Mouse (Mus musculus): Measurements from ENCODE around the gene Xndc1. TPM values are rescaled to one million over a fixed set of nuclear protein-coding genes. Genes with fewer than 3 reads are reported as not detected.
"Not testable (repeated sequence)": the region's sequence is repeated elsewhere in the genome, so short reads cannot be mapped to it uniquely, and the experiment has no call there.

Xndc1 gene
- polyA plus RNA-seq, 1 experiment from 2014 or later, result 50.7 TPM

DNA sequence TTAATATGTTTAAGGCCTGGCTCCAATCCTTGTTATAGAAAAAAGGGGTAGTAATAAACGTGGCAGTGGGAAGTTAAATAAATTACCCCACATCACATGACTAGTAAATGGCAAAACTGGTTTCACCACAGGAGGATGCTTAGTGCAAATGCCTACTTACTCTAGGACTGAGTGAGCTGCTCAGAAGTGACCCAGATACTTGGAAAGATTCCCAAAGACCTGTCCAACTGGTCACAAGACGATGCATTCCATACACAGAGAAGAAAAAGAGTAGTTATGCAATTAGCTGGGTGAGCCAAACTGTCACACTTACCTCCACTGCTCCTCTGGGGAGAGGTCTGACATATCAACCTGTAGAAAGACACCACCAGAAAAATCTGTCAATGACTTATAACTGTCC, 23.0 kb upstream of the Xndc1 start:
- Histone ChIP-seq H3K36me3 (replicated peaks) (peaks cover 45% of the 10 kb centered on the region), H3K27ac (no peak overlapping the region), H3K4me1 (no peaks in the 10 kb centered on the region), H3K4me3 (replicated peaks) (no peak overlapping the region), H3K9ac (no peak overlapping the region), H3K27me3 (no peaks in the 10 kb centered on the region), H3K9me3 (no peaks in the 10 kb centered on the region), H3K4me2 (no peak overlapping the region)
- 92% methylated on average over 2 of the region's 2 CpGs for WGBS
- no peak for ATAC-seq (ENCODE audit: low FRiP score)

DNA sequence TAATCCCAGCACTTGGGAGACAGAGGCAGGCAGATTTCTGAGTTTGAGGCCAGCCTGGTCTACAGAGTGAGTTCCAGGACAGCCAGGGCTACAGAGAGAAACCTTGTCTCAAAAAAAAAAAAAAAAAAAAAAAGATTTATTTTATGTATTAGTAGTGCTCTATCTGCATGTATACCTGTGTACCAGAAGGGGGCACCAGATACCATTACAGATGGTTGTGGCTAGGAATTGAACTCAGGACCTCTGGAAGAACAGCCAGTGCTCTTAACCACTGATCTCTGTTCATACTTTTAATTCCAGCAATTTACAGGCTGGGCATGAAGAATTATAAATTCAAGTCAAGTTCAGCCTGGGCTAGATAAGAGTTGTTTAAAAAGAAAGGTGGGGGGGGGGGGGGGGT, 16.8 kb upstream of the Xndc1 start:
- H3K36me3 ChIP-seq (replicated peaks), result peaks cover 19% of the 10 kb centered on the region

DNA sequence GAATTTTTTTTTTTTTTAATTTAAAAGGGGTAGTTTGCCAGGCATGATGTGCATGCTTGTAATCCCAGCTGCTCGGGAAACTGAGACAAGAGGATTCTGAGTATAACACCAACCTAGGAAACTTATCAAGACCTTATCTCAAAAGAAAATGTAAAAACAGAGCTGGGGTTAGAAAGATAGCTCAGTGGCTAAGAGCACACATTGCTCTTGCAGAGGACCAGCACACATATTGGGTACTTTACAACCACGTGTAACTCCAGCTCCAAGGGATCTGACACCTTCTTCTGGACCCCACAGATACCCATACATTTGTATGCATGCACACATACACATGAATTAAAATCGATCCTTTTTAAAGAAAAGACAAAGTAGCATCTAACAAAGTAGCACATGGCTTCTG, 4.0 kb upstream of the Xndc1 start:
- Histone ChIP-seq H3K27ac (no peak overlapping the region), H3K27me3 (no peaks in the 10 kb centered on the region), H3K4me2 (no peak overlapping the region), H3K9me3 (no peaks in the 10 kb centered on the region), H3K4me3 (replicated peaks) (no peak overlapping the region), H3K9ac (no peak overlapping the region), H3K4me1 (peaks cover 27% of the 10 kb centered on the region), H3K36me3 (replicated peaks) (peaks cover 25% of the 10 kb centered on the region)
- 92% methylated on average over 3 of the region's 3 CpGs for WGBS
- no peak for ATAC-seq (ENCODE audit: low FRiP score)

More for the DNA sequence above, 16.8 kb upstream of the Xndc1 start:
- H3K9ac ChIP-seq; H3K27me3 ChIP-seq; H3K27ac ChIP-seq; ATAC-seq (ENCODE audit: low FRiP score); H3K9me3 ChIP-seq; H3K4me2 ChIP-seq; H3K4me3 ChIP-seq (replicated peaks); H3K4me1 ChIP-seq: not testable (repeated sequence)

DNA sequence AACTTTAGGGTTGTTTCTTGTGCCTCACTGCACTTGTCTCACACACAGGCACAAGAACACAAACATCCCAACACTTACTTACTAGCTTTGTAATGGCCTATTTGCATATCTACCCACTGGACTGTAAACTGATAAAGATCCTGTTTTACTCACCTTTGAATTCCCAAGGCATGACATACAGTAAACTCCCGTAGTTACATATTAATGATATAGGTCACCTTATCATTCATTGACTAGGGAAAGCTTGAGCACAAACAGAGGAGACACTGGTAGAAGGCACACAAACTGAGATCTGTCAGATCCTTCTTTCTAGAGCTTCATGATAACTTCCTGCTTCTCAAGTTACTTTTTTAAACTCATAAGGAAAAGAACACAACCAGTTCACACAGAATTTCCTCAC, 3.1 kb upstream of the Xndc1 start:
- no peak overlapping the region for H3K9ac ChIP-seq
- H3K27me3 ChIP-seq, result no peaks in the 10 kb centered on the region
- no peak for ATAC-seq (ENCODE audit: low FRiP score)
- H3K9me3 ChIP-seq, result no peaks in the 10 kb centered on the region
- 78% methylated on average over 1 of the region's 1 CpGs for WGBS
- H3K4me3 ChIP-seq (replicated peaks), result no peak overlapping the region
- no peak overlapping the region for H3K4me2 ChIP-seq
- peaks cover 30% of the 10 kb centered on the region for H3K4me1 ChIP-seq
- no peak overlapping the region for H3K27ac ChIP-seq
- peaks cover 19% of the 10 kb centered on the region for H3K36me3 ChIP-seq (replicated peaks)

DNA sequence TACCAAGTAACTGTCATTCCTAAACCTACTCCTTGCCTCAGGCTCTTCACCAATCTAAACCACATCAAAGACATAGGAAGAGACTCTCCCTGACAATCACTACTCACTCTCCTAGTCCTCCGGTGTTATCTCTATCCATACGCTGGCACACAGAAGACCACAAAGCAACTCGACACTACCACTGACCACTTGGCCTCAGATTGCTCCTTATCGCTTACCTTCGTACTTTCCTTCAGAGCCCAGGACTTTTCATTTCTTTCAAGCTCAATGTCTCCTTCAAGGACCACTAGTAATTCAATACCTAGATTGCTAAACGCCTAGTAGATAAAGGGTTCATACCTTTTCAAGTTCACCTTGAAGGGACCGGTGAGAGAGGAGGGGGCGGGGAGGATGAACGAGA, 1.4 kb upstream of the Xndc1 start:
- peaks cover 30% of the 10 kb centered on the region for H3K4me1 ChIP-seq
- H3K9me3 ChIP-seq, result no peaks in the 10 kb centered on the region
- H3K9ac ChIP-seq, result peak overlapping the region; percentile 80; the same call in 1 of the 2 replicates
- no peak for ATAC-seq (ENCODE audit: low FRiP score)
- H3K4me3 ChIP-seq (replicated peaks), result peak overlapping the region; percentile 74
- H3K4me2 ChIP-seq, result peak overlapping the region; percentile 72
- no peaks in the 10 kb centered on the region for H3K27me3 ChIP-seq
- WGBS, result 88% methylated on average over 9 of the region's 9 CpGs
- H3K27ac ChIP-seq, result no peak overlapping the region
- H3K36me3 ChIP-seq (replicated peaks), result peaks cover 12% of the 10 kb centered on the region; the same call in 1 of the 2 replicates

DNA sequence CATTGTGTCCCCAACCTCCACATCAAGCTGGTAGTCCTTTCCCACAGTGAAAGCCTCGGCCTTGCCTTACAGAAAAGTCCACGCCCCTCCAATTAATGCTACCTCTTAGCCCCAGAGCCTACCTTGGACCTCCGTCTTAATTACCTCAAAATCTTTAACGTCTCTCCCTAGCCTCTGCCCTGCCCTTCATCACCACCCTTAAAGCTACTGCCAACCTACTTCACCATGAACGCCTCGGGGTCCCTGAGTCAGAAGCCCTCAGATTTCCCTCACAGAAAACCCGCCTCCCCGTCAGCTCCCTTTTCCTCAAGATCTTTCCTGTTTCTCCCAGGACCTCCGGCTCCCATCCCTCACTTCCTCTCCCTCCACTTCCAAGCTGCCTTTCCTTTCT, 661 bp upstream of the Xndc1 start:
- WGBS, result under 1% methylated on average over 9 of the region's 9 CpGs
- peak overlapping the region; percentile 74 for H3K4me3 ChIP-seq (replicated peaks)
- peaks cover 30% of the 10 kb centered on the region for H3K4me1 ChIP-seq
- 0 out of 2 replicates have a peak, but pooled peaks cover 5% of the 10 kb centered on the region for H3K36me3 ChIP-seq (replicated peaks)
- no peaks in the 10 kb centered on the region for H3K27me3 ChIP-seq
- H3K4me2 ChIP-seq, result peak overlapping the region; percentile 72
- peak overlapping the region; percentile 80 for H3K9ac ChIP-seq
- no peaks in the 10 kb centered on the region for H3K9me3 ChIP-seq
- peak; percentile 54 for ATAC-seq (ENCODE audit: low FRiP score)
- peak overlapping the region; percentile 74 for H3K27ac ChIP-seq

DNA sequence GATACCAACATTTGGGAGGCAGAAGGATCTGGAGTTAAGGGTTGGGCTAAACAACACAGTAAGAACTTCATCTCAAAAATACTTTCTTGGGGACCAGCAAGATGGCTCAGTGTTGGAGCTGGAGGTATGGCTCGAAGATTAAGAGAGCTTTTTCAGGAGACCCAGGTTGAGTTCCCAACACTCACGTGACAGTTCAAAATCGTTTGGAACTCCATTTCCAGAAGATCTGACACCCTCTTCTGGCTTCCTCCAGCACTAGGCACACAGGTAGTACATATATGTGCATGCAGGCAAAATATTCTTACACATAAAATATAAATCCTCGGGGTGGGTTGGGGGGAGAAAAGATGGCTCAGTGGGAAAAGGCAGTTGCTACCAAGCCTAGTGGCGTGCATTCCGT, 1.1 kb downstream of the Xndc1 start:
- H3K4me3 ChIP-seq (replicated peaks), result peak overlapping the region; percentile 74
- H3K4me1 ChIP-seq, result peaks cover 30% of the 10 kb centered on the region
- H3K4me2 ChIP-seq, result peak overlapping the region; percentile 72
- no peaks in the 10 kb centered on the region for H3K9me3 ChIP-seq
- ATAC-seq (ENCODE audit: low FRiP score), result no peak
- peak overlapping the region; percentile 80 for H3K9ac ChIP-seq
- H3K36me3 ChIP-seq (replicated peaks), result peaks cover 7% of the 10 kb centered on the region; the same call in 1 of the 2 replicates
- H3K27me3 ChIP-seq, result no peaks in the 10 kb centered on the region
- 87% methylated on average over 6 of the region's 6 CpGs for WGBS
- no peak overlapping the region for H3K27ac ChIP-seq

DNA sequence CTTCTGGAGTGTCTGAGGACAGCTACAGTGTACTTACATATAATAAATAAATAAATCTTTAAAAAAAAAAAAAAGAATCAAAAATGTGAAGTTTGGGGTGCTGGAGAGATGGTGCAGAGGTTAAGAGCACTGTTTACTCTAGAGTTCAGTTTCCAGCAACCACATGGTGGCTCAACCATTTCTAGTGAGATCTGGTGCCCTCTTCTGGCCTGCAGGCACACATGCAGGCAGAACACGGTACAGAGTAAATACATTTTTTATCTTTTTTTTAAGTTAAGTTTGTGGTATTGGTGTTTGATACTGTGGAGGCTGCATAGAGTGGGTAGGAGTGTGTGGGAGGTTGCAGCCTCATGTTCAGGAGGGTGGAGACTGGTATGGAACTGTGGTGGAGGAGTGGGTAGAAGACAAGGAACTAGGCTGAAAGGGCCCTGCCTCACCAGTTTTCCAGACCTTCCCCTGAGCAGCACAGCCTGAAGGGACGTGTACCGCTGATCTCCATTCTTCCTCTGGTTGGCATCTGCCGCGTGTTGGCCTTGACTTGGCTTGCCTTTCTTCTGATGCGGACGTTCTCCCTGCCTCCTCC, 11.5 kb downstream of the Xndc1 start:
- Histone ChIP-seq H3K36me3 (replicated peaks) (peaks cover 85% of the 10 kb centered on the region), H3K9ac (no peak overlapping the region), H3K9me3 (no peaks in the 10 kb centered on the region), H3K4me1 (no peaks in the 10 kb centered on the region), H3K27ac (no peak overlapping the region), H3K27me3 (no peaks in the 10 kb centered on the region), H3K4me2 (no peak overlapping the region), H3K4me3 (replicated peaks) (no peak overlapping the region)
- ATAC-seq (ENCODE audit: low FRiP score), result no peak
- WGBS, result 85% methylated on average over 7 of the region's 7 CpGs

DNA sequence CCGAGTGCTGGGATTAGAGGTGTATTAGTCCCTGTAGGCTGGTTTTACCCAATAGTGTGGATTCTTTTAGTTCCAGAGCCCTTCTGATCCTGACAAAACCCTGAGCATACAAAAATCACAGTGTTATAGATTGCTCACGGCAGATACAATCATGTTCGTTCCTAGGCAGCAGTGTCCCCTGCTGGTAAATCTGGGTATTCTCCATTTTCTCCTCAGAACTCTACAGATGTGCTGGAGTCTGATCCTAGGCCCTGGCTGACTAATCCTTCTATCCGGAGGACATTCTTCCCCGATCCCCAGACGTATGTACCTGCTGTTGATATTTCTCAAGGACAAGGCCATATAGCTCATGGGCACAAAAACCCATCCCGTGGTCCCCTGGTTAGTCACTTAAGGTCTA, 13.2 kb downstream of the Xndc1 start:
- H3K4me2 ChIP-seq, result no peak overlapping the region
- H3K4me3 ChIP-seq (replicated peaks), result no peak overlapping the region
- ATAC-seq (ENCODE audit: low FRiP score), result no peak
- 74% methylated on average over 7 of the region's 7 CpGs for WGBS
- no peaks in the 10 kb centered on the region for H3K27me3 ChIP-seq
- H3K27ac ChIP-seq, result no peak overlapping the region
- peaks cover 85% of the 10 kb centered on the region for H3K36me3 ChIP-seq (replicated peaks)
- H3K9ac ChIP-seq, result no peak overlapping the region
- no peaks in the 10 kb centered on the region for H3K4me1 ChIP-seq
- no peaks in the 10 kb centered on the region for H3K9me3 ChIP-seq

DNA sequence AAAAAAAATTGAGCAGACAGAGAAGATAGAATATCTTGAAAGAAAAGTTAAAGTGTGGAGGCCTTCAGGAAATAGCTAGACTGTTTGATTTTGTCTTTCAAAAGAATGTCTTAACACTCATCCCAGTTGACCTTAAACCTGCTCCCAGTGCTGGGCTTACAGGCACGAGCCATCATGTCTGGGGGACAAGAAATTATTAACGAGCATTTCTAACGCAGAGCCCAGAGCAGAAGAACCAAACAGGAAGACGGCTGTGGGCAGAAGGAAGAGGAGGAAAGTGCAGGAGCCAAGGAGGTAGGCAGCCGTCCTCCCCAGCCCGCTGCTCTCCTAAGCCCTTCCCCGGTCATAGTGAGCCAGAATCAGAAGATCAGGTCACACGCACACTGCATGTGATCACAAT, 15.0 kb downstream of the Xndc1 start:
- H3K4me3 ChIP-seq (replicated peaks), result no peak overlapping the region
- whole genome bisulfite sequencing, result 97% methylated on average over 8 of the region's 8 CpGs
- H3K27ac ChIP-seq, result no peak overlapping the region
- no peak for ATAC-seq (ENCODE audit: low FRiP score)
- H3K36me3 ChIP-seq (replicated peaks), result peaks cover 88% of the 10 kb centered on the region
- H3K27me3 ChIP-seq, result no peaks in the 10 kb centered on the region
- no peaks in the 10 kb centered on the region for H3K9me3 ChIP-seq
- no peak overlapping the region for H3K4me2 ChIP-seq
- H3K9ac ChIP-seq, result no peak overlapping the region
- H3K4me1 ChIP-seq, result no peaks in the 10 kb centered on the region

DNA sequence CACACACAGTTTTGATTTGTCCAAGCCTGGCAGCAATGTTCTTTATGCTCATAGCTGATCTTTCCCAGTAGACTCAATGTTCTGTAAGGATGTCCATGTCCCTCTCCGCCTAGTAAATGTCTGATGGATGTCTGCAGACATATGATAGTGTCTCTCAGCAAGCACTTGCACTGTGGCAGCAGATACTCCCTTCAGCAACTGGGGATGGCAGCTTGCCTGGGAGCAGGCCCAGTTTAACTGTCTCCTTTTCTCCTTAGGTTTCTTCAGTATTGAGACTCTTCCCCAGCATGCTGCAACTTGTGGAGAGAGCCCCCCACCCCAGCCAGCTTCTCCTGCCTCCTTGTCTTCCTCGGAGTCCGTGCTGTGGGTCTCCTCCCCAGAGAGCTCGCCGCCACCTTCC, 16.5 kb downstream of the Xndc1 start:
- no peak for ATAC-seq (ENCODE audit: low FRiP score)

DNA sequence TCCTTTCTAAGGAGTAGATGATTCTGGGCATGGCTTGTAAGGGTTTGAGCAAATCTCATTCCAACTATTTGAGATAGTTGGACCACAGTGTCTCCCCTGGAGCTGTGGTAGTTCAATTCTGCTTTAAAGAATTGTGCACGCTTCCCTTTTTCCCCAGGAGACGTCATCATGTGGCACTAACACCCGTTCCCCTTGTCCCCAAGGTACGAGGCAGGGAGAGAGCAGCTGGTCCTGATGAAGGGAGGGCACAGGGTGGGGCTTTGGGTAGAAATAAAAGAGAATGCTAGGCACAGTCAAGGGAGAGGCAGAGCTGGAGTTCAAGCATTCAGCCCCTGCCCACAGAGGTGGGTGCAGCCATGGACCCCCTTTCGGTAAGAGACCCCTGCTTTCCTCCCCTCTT, 17.5 kb downstream of the Xndc1 start, which contains the start of gene Trpc2:
Gene Trpc2 (plus strand): TSS at position 301 of the 400 bp plus-strand sequence.
- no peak within 1 kb of the TSS for H3K27ac ChIP-seq
- H3K9ac ChIP-seq, result no peak within 1 kb of the TSS
- no peaks in the 10 kb centered on the region for H3K4me1 ChIP-seq
- H3K9me3 ChIP-seq, result no peaks in the 10 kb centered on the region
- no peaks in the 10 kb centered on the region for H3K27me3 ChIP-seq
- no peak within 1 kb of the TSS for H3K4me3 ChIP-seq (replicated peaks)
- H3K4me2 ChIP-seq, result no peak within 1 kb of the TSS
- WGBS, result 86% methylated on average over 5 of the region's 5 CpGs
- no peak for ATAC-seq (ENCODE audit: low FRiP score)
- peaks cover 68% of the 10 kb centered on the region for H3K36me3 ChIP-seq (replicated peaks)

More for the DNA sequence above, 16.5 kb downstream of the Xndc1 start:
- Histone ChIP-seq H3K9ac (no peak overlapping the region), H3K4me3 (replicated peaks) (no peak overlapping the region), H3K4me1 (no peaks in the 10 kb centered on the region), H3K36me3 (replicated peaks) (peaks cover 79% of the 10 kb centered on the region), H3K27me3 (no peaks in the 10 kb centered on the region), H3K4me2 (no peak overlapping the region), H3K27ac (no peak overlapping the region), H3K9me3 (no peaks in the 10 kb centered on the region)
- WGBS, result 95% methylated on average over 5 of the region's 5 CpGs

DNA sequence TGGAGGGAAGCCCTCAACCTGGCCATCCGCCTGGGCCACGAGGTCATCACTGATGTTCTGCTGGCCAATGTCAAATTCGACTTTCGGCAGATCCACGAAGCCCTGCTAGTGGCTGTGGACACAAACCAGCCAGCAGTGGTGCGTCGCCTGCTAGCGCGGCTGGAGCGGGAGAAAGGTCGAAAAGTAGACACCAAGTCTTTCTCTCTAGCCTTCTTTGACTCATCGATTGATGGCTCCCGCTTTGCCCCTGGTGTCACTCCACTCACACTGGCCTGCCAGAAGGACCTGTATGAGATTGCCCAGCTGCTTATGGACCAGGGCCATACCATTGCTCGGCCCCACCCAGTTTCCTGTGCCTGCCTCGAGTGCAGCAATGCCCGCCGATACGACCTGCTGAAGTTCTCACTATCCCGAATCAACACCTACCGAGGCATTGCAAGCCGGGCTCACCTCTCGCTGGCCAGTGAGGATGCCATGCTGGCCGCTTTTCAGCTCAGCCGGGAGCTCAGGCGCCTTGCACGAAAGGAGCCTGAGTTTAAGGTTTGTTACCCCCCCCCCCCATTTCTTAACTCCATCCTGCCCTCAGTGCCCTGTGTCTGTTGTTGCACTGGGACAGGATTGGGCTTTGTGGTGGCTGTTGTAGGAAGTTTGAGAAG, 18.9 kb downstream of the Xndc1 start:
- 96% methylated on average over 26 of the region's 26 CpGs for WGBS
- H3K27me3 ChIP-seq, result no peaks in the 10 kb centered on the region
- peaks cover 69% of the 10 kb centered on the region for H3K36me3 ChIP-seq (replicated peaks)

More for the DNA sequence above, 18.9 kb downstream of the Xndc1 start:
- Histone ChIP-seq H3K4me1 (no peaks in the 10 kb centered on the region), H3K4me2 (no peak overlapping the region), H3K27ac (no peak overlapping the region), H3K9ac (no peak overlapping the region), H3K4me3 (replicated peaks) (no peak overlapping the region), H3K9me3 (no peaks in the 10 kb centered on the region)
- ATAC-seq (ENCODE audit: low FRiP score), result no peak

Measured in forebrain, embryonic 12.5 days (tissue).